Mouse (Mus musculus): ENCODE measurements around the gene Ivd. TPM values are rescaled to one million over a fixed set of nuclear protein-coding genes. Genes with fewer than 3 reads are reported as not detected.
A peak's percentile ranks its signal among the peaks of the same experiment; 100 is the strongest.

Gene Ivd
- total and polyA plus RNA-seq, 2 experiments from 2014 or later: 92.2 to 163 TPM

DNA sequence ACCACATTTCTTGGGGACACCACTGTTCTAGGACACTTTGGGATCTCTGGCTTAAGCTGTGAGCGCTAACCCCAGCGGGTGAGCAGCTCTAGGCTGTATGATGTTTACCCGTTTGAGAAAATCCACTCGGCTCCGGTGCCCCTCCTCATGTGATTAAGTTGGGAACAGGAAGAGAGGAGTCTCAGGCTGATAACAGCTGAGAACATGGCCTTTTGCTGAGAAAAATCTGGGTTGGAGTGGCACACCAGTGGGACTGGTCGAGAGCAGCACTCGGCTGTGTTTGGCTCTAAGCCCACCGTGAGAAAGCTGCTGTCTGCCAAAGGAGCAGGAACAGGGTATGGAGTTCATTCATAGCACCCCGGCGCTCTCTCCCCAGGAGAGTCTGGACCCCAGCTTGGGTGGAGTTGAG is 41.6 kb downstream of the Ivd start:
- H3K4me2 ChIP-seq (ENCODE audit: low read depth, low read length): peak overlapping the region; percentile 100
- no peaks in the 10 kb centered on the region for H3K9me3 ChIP-seq (replicated peaks; ENCODE audit: control insufficient read depth, low read length)
- no peak overlapping the region for H3K9ac ChIP-seq (replicated peaks; ENCODE audit: low read depth, low read length)
- peaks cover 24% of the 10 kb centered on the region for H3K27me3 ChIP-seq (ENCODE audit: control insufficient read depth, insufficient read depth, low read length)
- ATAC-seq (ENCODE audit: insufficient read depth, low read depth) (no peak), DNase-seq (ENCODE audit: low spot score) (peak; percentile 53)
- TF ChIP-seq CTCF (IDR thresholded peaks at IDR 0.05; ENCODE audit: low read depth) (no peak), EP300 (IDR thresholded peaks at IDR 0.05; ENCODE audit: low read depth) (no peak)
- WGBS: 11% methylated on average over 10 of the region's 10 CpGs
- peaks cover 24% of the 10 kb centered on the region for H3K4me1 ChIP-seq (ENCODE audit: control insufficient read depth, insufficient read depth)
- H3K4me3 ChIP-seq (ENCODE audit: low read depth, low read length): peak overlapping the region; percentile 94; the same call in 1 of the 2 replicates
- no peak overlapping the region for H3K27ac ChIP-seq (ENCODE audit: low read depth)
- no peaks in the 10 kb centered on the region for H3K36me3 ChIP-seq (replicated peaks; ENCODE audit: control insufficient read depth, insufficient read depth, low read length)

DNA sequence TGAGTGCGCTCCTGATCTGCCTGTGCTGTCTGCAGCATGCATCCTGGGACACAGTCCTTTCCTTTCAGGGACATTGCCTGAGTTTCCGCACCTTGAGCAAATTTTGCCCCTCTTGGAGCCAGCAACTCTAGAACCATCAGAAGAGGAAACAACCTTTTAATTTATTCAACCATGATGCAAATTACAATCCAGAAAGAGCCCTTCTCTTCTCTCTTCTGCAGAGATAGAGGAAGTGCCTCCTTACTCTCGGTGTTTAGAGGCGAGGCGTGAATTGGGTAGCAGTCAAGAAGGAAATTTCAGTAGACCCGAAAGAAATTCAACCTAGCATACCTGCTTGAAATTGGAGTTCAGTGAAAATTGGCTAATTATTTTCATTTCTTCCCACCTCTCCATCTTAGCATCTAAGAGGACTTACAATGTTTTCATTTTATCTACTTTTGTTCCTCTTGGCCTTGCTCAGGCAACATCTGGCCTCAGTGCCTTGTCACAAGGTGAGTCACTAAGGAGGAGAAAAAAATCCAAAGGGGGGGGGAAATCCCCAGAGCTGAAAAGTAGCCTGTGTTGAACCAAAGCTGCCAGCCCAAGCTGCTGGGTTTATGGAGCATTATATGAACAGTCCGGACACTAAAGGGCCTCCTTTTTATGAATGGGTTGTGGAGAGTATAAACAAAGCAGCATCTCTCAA is 43.8 kb downstream of the Ivd start:
- Histone ChIP-seq H3K9me3 (replicated peaks; ENCODE audit: control insufficient read depth, low read length) (no peaks in the 10 kb centered on the region), H3K27me3 (ENCODE audit: control insufficient read depth, insufficient read depth, low read length) (peaks cover 4% of the 10 kb centered on the region), H3K4me3 (ENCODE audit: low read depth, low read length) (no peak overlapping the region), H3K9ac (replicated peaks; ENCODE audit: low read depth, low read length) (no peak overlapping the region), H3K27ac (ENCODE audit: low read depth) (no peak overlapping the region), H3K36me3 (replicated peaks; ENCODE audit: control insufficient read depth, insufficient read depth, low read length) (no peaks in the 10 kb centered on the region), H3K4me2 (ENCODE audit: low read depth, low read length) (no peak overlapping the region), H3K4me1 (ENCODE audit: control insufficient read depth, insufficient read depth) (peaks cover 21% of the 10 kb centered on the region)
- DNase-seq (ENCODE audit: low spot score): no peak
- no peak for TF ChIP-seq EP300 (IDR thresholded peaks at IDR 0.05; ENCODE audit: low read depth)
- no peak for TF ChIP-seq CTCF (IDR thresholded peaks at IDR 0.05; ENCODE audit: low read depth)
- whole genome bisulfite sequencing: 89% methylated on average over 7 of the region's 7 CpGs
- no peak for ATAC-seq (ENCODE audit: insufficient read depth, low read depth)

DNA sequence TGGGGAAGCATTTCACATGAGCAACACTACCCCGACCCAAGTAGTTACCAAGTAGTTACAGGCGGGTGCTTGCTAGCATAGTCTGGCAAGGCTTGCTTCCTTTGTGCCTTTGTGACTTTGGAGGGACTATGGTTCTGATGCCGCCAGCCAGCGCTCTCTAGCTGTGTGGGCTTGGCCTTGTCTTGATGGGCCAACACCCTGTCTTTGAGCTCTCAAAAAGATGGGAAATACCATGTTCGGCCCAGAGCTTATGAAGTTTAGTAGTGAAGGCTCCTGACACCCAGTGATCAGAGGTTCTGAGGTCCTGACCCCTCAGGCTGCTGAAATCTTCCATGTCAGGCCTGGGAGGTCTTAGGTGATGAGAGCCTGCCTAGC is 44.4 kb downstream of the Ivd start:
- no peak for DNase-seq (ENCODE audit: low spot score)
- Histone ChIP-seq H3K27me3 (ENCODE audit: control insufficient read depth, insufficient read depth, low read length) (no peaks in the 10 kb centered on the region), H3K36me3 (replicated peaks; ENCODE audit: control insufficient read depth, insufficient read depth, low read length) (no peaks in the 10 kb centered on the region), H3K9me3 (replicated peaks; ENCODE audit: control insufficient read depth, low read length) (no peaks in the 10 kb centered on the region), H3K27ac (ENCODE audit: low read depth) (no peak overlapping the region), H3K4me1 (ENCODE audit: control insufficient read depth, insufficient read depth) (peaks cover 16% of the 10 kb centered on the region), H3K4me2 (ENCODE audit: low read depth, low read length) (no peak overlapping the region), H3K9ac (replicated peaks; ENCODE audit: low read depth, low read length) (no peak overlapping the region), H3K4me3 (ENCODE audit: low read depth, low read length) (no peak overlapping the region)
- ATAC-seq (ENCODE audit: insufficient read depth, low read depth): no peak
- WGBS: 84% methylated on average over 5 of the region's 5 CpGs
- no peak for TF ChIP-seq EP300 (IDR thresholded peaks at IDR 0.05; ENCODE audit: low read depth)
- no peak for TF ChIP-seq CTCF (IDR thresholded peaks at IDR 0.05; ENCODE audit: low read depth)

DNA sequence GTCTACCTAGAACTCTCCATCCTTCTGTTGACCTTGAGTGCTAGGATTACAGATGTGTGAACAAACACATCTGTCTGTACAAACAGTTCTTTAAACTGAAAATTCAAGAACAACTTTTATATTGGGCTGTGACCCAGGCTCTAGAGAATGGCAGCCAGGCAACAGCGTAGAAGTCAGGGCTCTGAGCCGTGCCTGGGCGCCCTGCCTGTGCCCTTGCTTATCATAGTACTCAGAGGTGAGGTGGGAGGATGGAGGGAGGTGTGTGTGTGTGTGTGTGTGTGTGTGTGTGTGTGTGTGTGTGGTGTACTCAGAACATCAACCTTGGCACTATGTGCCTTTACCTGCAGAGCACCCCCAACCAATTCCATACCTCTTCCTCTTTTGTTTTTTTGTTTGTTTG is 46.0 kb downstream of the Ivd start:
- no peak overlapping the region for H3K9ac ChIP-seq (replicated peaks; ENCODE audit: low read depth, low read length)
- WGBS: 46% methylated on average over 3 of the region's 3 CpGs
- peaks cover 16% of the 10 kb centered on the region for H3K4me1 ChIP-seq (ENCODE audit: control insufficient read depth, insufficient read depth)
- H3K9me3 ChIP-seq (replicated peaks; ENCODE audit: control insufficient read depth, low read length): no peaks in the 10 kb centered on the region
- TF ChIP-seq EP300 (IDR thresholded peaks at IDR 0.05; ENCODE audit: low read depth) (no peak), CTCF (IDR thresholded peaks at IDR 0.05; ENCODE audit: low read depth) (no peak)
- H3K27ac ChIP-seq (ENCODE audit: low read depth): no peak overlapping the region
- DNase-seq (ENCODE audit: low spot score) (no peak), ATAC-seq (ENCODE audit: insufficient read depth, low read depth) (no peak)
- H3K4me2 ChIP-seq (ENCODE audit: low read depth, low read length): no peak overlapping the region
- no peaks in the 10 kb centered on the region for H3K36me3 ChIP-seq (replicated peaks; ENCODE audit: control insufficient read depth, insufficient read depth, low read length)
- H3K4me3 ChIP-seq (ENCODE audit: low read depth, low read length): no peak overlapping the region
- no peaks in the 10 kb centered on the region for H3K27me3 ChIP-seq (ENCODE audit: control insufficient read depth, insufficient read depth, low read length)

DNA sequence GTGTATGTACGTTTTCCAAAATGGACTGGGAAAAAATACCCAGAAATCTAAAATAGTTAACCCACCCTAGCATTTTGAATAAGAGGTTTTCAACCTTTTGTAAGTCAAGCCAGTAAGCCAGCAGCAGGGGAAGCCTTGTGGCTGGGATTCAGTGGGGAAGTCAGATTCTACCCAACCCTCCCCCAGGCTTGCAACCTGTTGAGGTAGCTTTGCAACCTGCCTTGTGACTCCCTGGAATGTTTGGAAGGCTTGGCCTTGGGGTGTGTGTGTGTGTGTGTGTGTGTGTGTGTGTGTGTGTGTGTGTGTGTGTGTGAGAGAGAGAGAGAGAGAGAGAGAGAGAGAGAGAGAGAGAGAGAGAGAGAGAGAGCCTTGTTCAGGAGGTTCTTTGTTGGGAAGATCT is 47.4 kb downstream of the Ivd start:
- TF ChIP-seq EP300 (IDR thresholded peaks at IDR 0.05; ENCODE audit: low read depth) (no peak), CTCF (IDR thresholded peaks at IDR 0.05; ENCODE audit: low read depth) (no peak)
- WGBS: 90% methylated on average over 1 of the region's 1 CpGs
- Histone ChIP-seq H3K9ac (replicated peaks; ENCODE audit: low read depth, low read length) (no peak overlapping the region), H3K36me3 (replicated peaks; ENCODE audit: control insufficient read depth, insufficient read depth, low read length) (no peaks in the 10 kb centered on the region), H3K4me3 (ENCODE audit: low read depth, low read length) (no peak overlapping the region), H3K9me3 (replicated peaks; ENCODE audit: control insufficient read depth, low read length) (no peaks in the 10 kb centered on the region), H3K27ac (ENCODE audit: low read depth) (no peak overlapping the region), H3K27me3 (ENCODE audit: control insufficient read depth, insufficient read depth, low read length) (no peaks in the 10 kb centered on the region), H3K4me2 (ENCODE audit: low read depth, low read length) (no peak overlapping the region), H3K4me1 (ENCODE audit: control insufficient read depth, insufficient read depth) (peaks cover 14% of the 10 kb centered on the region)
- ATAC-seq (ENCODE audit: insufficient read depth, low read depth): no peak
- no peak for DNase-seq (ENCODE audit: low spot score)

All from heart, postnatal 0 days (tissue).